Mouse (Mus musculus) C2C12 (cell line): ENCODE measurements around the gene Entpd1. TPM values are rescaled to one million over a fixed set of nuclear protein-coding genes. Genes with fewer than 3 reads are reported as not detected.

Experiments used
- H3K27me3 ChIP-seq: one replicate; pipeline ENCODE4 v1.6.1; 2011; ENCODE audit not compliant: control insufficient read depth, insufficient read depth, insufficient read length
- H3K36me3 ChIP-seq: one replicate; pipeline ENCODE4 v1.6.1; 2011; ENCODE audit not compliant: control insufficient read depth, insufficient read depth
- H3K4me3 ChIP-seq: one replicate; pipeline ENCODE4 v1.5.1; 2011; ENCODE audit warnings: mild to moderate bottlenecking, control low read depth; ENCODE audit not compliant: poor library complexity, insufficient read depth, severe bottlenecking
- H3K79me2 ChIP-seq: one replicate; pipeline ENCODE4 v1.6.1; 2011; ENCODE audit not compliant: control insufficient read depth, insufficient read depth
- H3K79me3 ChIP-seq: one replicate; pipeline ENCODE4 v1.6.1; 2011; ENCODE audit warnings: low read depth, control low read depth
- H3ac ChIP-seq: one replicate; pipeline ENCODE3; 2011; ENCODE audit warnings: low read depth; ENCODE audit not compliant: control insufficient read depth, insufficient read length
- CEBPB ChIP-seq: IDR thresholded peaks from one replicate; pipeline ENCODE4 v1.6.1; 2011; ENCODE audit warnings: low read depth, mild to moderate bottlenecking, control low read depth, moderate library complexity
- CTCF ChIP-seq: IDR thresholded peaks from one replicate; pipeline ENCODE4 v1.5.1; 2011; ENCODE audit not compliant: control insufficient read depth, insufficient read depth, insufficient read length
- FOSL1 ChIP-seq: IDR thresholded peaks from one replicate; pipeline ENCODE4 v1.8.0; 2011; ENCODE audit warnings: mild to moderate bottlenecking, low read length; ENCODE audit not compliant: poor library complexity, insufficient read depth, severe bottlenecking
- MAX ChIP-seq: IDR thresholded peaks from one replicate; pipeline ENCODE4 v1.6.1; 2011; ENCODE audit warnings: mild to moderate bottlenecking, control low read depth
- MYOD1 ChIP-seq: IDR thresholded peaks from one replicate; pipeline ENCODE4 v1.6.1; 2011; ENCODE audit warnings: low read depth; ENCODE audit not compliant: control insufficient read depth, insufficient read length
- MYOG ChIP-seq: IDR thresholded peaks from one replicate; pipeline ENCODE4 v1.6.1; 2011; ENCODE audit not compliant: control insufficient read depth, insufficient read length; ENCODE audit errors: extremely low read depth
- USF1 ChIP-seq: IDR thresholded peaks from one replicate; pipeline ENCODE4 v1.6.1; 2011; ENCODE audit warnings: low read depth, mild to moderate bottlenecking, control low read depth, moderate library complexity
- polyA plus RNA-seq: library from polyadenylated mRNA; unstranded; fragments of >200 nt; fragmentation: generic; extraction: Trizol; gene quantifications from one replicate; pipeline ENCODE4 v1.2.1, GENCODE M21; 2012; ENCODE audit warnings: missing spikeins

The Entpd1 gene
- polyA plus RNA-seq, 1 experiment = not detected

DNA sequence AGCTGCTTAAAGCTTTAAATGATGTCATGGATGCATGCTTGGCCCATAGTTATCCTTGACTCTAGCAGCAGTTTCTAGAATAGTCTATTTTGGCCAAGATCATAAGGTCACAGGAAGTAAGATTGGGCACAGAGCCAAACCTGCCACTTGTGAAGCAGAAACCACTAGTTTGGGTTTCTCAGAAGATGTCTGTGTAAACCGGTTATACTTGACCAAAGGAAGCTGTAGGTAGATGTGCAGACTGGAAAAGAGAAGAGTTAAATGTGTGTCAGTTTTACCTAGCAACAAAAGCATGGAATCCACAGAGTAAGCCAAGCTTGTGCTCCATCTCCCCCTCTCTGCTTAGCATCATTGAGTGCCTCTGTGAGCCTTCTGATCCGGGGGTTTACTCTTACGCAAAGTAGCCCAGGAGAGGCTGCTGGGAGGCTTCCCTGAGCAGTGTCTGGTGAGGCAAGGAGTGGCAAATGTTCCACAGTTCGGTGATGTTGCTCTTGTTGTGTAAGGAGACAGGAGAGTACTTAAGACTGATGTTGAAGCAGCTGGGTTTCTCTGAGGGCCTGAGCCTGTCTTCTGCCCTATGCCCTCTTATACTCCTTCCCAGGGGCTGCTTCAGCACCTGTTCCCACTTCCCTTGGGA lies 75.2 kb downstream of the Entpd1 start:
- Histone ChIP-seq H3K4me3 (no peak overlapping the region), H3K27me3 (no peaks in the 10 kb centered on the region), H3K79me2 (no peaks in the 10 kb centered on the region), H3ac (no peak overlapping the region), H3K36me3 (no peaks in the 10 kb centered on the region), H3K79me3 (no peaks in the 10 kb centered on the region)
- TF ChIP-seq FOSL1 = no peak
- no peak for TF ChIP-seq MYOD1
- no peak for TF ChIP-seq MYOG
- TF ChIP-seq MAX = no peak

DNA sequence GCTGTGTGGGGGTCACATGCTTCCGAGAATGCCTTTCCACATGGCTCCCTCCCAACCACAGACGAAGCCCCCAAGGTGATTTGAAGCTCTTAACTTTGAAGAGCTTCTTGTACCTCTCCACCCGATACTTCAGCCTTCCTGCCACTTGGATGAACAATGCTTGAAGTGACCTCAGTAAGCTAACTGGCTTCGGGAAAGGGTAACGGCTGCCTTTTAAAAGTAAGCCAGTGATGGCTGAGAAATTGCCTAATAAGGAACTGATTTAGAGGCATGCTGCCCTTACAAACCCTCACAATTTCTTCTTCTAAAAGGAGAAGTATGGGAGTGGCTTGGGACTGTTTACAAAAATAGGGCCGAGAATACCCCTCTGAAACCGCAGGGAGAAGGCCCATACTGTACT lies 81.0 kb downstream of the Entpd1 start:
- H3K79me3 ChIP-seq = no peaks in the 10 kb centered on the region
- TF ChIP-seq CEBPB (no peak), MYOG (no peak), USF1 (no peak), CTCF (no peak), MYOD1 (no peak), FOSL1 (no peak)
- H3K27me3 ChIP-seq = no peaks in the 10 kb centered on the region
- no peaks in the 10 kb centered on the region for H3K36me3 ChIP-seq
- H3ac ChIP-seq = no peak overlapping the region
- H3K4me3 ChIP-seq = no peak overlapping the region
- no peaks in the 10 kb centered on the region for H3K79me2 ChIP-seq

DNA sequence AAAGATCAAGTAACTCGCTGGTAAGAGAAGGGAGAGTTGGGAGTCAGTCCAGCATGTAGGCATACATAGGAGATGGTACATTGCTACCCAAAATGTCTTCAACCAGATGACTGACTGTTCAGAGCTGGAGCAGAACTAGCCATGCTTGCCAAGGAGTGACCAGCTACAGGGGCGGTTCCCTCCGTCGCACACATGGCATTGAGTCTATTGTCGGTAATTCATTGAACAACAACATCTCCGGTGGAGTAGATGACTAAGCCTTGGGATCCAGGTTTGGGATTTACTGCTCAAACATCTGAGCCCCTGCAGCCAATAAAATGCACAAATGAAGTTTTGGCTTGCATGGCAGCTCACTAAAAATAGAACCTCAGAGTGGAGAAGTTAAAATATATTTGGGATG lies 84.0 kb downstream of the Entpd1 start:
- no peak for TF ChIP-seq CEBPB
- no peak for TF ChIP-seq FOSL1
- no peak for TF ChIP-seq MAX
- TF ChIP-seq MYOG = no peak
- no peak for TF ChIP-seq MYOD1
- no peak for TF ChIP-seq USF1
- TF ChIP-seq CTCF = no peak
- no peaks in the 10 kb centered on the region for H3K79me3 ChIP-seq
- H3K4me3 ChIP-seq = no peak overlapping the region
- no peaks in the 10 kb centered on the region for H3K27me3 ChIP-seq
- no peak overlapping the region for H3ac ChIP-seq
- H3K79me2 ChIP-seq = no peaks in the 10 kb centered on the region
- no peaks in the 10 kb centered on the region for H3K36me3 ChIP-seq

DNA sequence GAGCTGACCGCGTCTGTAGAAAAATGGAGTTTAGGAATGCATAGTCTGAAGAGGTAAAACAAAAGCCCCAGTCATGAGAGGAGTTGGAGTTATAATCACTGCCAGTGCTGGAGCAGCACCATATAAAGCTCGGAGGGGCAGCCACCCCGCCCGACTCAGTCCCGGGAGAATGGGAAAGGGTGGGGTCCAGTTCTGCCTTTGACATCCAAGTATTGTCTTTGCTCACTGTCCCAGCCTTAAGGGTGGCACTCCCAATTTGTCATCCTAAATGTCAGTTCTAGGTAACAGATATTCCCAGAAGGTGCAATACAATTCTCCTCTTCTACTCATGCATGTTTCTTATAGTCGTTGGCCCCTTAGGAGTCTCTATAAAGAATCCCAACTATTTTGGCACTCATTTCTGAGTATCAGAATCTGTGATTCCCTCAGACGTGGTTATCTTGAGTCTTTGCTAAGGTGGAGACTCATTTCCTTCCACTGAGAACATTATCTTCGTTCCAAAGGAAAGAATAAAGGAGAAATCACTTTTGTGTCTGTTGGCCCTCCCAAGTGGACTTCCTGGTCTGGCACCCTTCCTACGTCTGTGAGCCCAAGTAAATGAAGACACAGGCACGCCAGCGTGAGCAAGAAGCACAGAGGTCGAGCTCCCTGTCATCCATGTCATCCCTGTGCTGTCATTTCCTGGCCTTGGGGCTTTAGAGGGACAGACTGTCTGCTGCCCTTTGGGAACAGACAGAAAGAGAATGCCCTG lies 86.1 kb downstream of the Entpd1 start:
- no peaks in the 10 kb centered on the region for H3K79me3 ChIP-seq
- TF ChIP-seq CEBPB (no peak), CTCF (no peak), USF1 (no peak), MYOD1 (no peak), MYOG (no peak), FOSL1 (no peak), MAX (no peak)
- H3K36me3 ChIP-seq = no peaks in the 10 kb centered on the region
- H3ac ChIP-seq = no peak overlapping the region
- H3K79me2 ChIP-seq = no peaks in the 10 kb centered on the region
- no peaks in the 10 kb centered on the region for H3K27me3 ChIP-seq
- no peak overlapping the region for H3K4me3 ChIP-seq

DNA sequence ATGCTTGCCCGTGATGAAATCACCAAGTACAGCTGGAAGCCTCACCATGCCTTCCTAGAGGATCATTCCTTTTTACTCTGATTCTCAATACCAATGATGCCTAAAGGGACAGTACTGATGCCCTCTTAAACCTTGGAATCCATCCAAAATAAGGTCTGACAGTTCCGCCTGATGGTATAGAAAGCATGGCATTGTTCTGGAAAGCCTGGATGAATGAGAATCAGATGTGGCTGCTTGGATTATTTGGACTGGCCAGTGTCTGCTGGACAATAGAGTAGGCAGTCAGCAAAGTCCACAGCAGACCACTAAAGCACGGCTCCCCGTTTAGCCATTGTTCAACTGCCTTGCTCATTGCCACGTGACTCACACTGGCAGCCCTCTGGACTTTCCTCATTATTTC lies 87.7 kb downstream of the Entpd1 start:
- Histone ChIP-seq H3K27me3 (no peaks in the 10 kb centered on the region), H3ac (no peak overlapping the region), H3K79me3 (no peaks in the 10 kb centered on the region), H3K4me3 (no peak overlapping the region), H3K79me2 (no peaks in the 10 kb centered on the region), H3K36me3 (no peaks in the 10 kb centered on the region)
- no peak for TF ChIP-seq MAX
- TF ChIP-seq CEBPB = no peak
- TF ChIP-seq CTCF = no peak
- no peak for TF ChIP-seq USF1
- TF ChIP-seq MYOG = no peak
- TF ChIP-seq FOSL1 = no peak
- TF ChIP-seq MYOD1 = no peak

DNA sequence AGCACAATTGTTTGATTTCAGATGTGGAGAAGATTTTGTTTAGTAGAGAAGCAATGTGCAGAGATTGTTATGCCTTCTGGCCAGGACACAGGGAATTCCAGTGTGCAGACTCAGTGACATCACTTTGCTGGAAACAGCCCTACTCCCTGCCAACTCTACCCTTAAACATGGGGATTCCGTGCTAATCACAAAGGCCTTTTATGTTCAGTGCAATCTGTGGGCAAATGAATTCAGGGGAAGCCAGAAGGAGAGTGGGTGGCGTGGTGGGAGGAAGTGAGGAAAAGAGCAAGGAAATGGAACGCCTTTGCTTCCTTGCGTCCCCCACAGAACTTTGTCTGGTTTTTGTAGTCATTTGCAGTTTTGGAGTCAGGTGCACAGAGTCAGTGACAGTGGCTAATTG lies 90.2 kb downstream of the Entpd1 start:
- no peak overlapping the region for H3K4me3 ChIP-seq
- TF ChIP-seq MYOG = no peak
- no peak for TF ChIP-seq USF1
- TF ChIP-seq MYOD1 = no peak
- no peak for TF ChIP-seq FOSL1
- TF ChIP-seq MAX = no peak
- TF ChIP-seq CTCF = no peak
- TF ChIP-seq CEBPB = no peak
- H3K79me3 ChIP-seq = no peaks in the 10 kb centered on the region
- no peak overlapping the region for H3ac ChIP-seq
- H3K36me3 ChIP-seq = no peaks in the 10 kb centered on the region
- no peaks in the 10 kb centered on the region for H3K27me3 ChIP-seq
- H3K79me2 ChIP-seq = no peaks in the 10 kb centered on the region
